Comparison of ENCODE assay signal across 8 mouse cellular contexts in the genomic region with DNA sequence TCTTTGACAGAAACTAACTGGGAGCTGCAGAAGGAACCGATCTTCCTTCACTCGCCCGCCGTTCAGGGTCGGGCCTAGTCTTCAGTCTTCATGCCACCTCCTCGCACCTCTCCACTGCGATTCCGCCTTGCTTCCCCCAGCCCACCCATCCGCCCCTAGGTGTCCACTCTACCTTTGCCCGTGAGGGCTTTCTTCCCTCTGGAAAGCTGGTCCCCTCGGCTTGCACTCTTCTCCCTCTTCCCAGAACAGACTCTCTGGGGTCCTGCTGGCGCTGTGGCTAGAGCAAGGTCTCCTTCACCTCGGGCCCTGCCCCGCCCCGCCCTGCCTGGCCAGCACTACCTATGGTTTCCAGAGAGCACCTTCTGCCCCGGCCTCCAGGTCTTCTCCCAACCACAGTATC.
DNase-seq lines count a peak whose midpoint lies in the region; ATAC-seq lines count a peak whose summit lies in the region.

No protein-coding gene starts in this region.

- H3K4me3 ChIP-seq in heart, embryonic 14.5 days (ENCODE audit: control insufficient read depth in 1 of 2, insufficient read depth in 1 of 2, low read depth in 1 of 2, low read length in 2 of 2) = peak overlapping the region; percentile 69 to 83
- peak overlapping the region; percentile 74 for H3K4me3 ChIP-seq in brown adipose tissue, adult 24 weeks (ENCODE audit: insufficient read depth, low read depth, low read length)
- peak overlapping the region; percentile 87 for H3K4me3 ChIP-seq in hindbrain, embryonic 14.5 days (replicated peaks; ENCODE audit: low read length)
- H3K4me3 ChIP-seq in lung, embryonic 15.5 days = peak overlapping the region; percentile 79

- H3K36me3 ChIP-seq in heart, embryonic 14.5 days (ENCODE audit: control insufficient read depth, insufficient read depth, low read length) = peaks cover 9% of the 10 kb centered on the region; the same call in 1 of the 2 replicates
- H3K36me3 ChIP-seq in hindbrain, embryonic 14.5 days (replicated peaks; ENCODE audit: control insufficient read depth, insufficient read depth) = no peaks in the 10 kb centered on the region; the same call in 1 of the 2 replicates
- H3K36me3 ChIP-seq in lung, embryonic 15.5 days = no peaks in the 10 kb centered on the region

- H3K4me2 ChIP-seq in heart, embryonic 14.5 days (ENCODE audit: low read length) = peak overlapping the region; percentile 73
- H3K4me2 ChIP-seq in hindbrain, embryonic 14.5 days (replicated peaks) = peak overlapping the region; percentile 65
- H3K4me2 ChIP-seq in lung, embryonic 15.5 days = peak overlapping the region; percentile 85

- no peaks in the 10 kb centered on the region for H3K9me3 ChIP-seq in heart, embryonic 14.5 days (ENCODE audit: control insufficient read depth, low read length)
- no peaks in the 10 kb centered on the region for H3K9me3 ChIP-seq in hindbrain, embryonic 14.5 days (ENCODE audit: control insufficient read depth, low read length)
- H3K9me3 ChIP-seq in lung, embryonic 15.5 days = no peaks in the 10 kb centered on the region

- WGBS in heart, embryonic 14.5 days = 1% methylated on average over 16 of the region's 16 CpGs
- WGBS in hindbrain, embryonic 14.5 days = under 1% methylated on average over 16 of the region's 16 CpGs
- WGBS in lung, embryonic 15.5 days = under 1% methylated on average over 16 of the region's 16 CpGs

- H3K27me3 ChIP-seq in heart, embryonic 14.5 days (ENCODE audit: control insufficient read depth, insufficient read depth, low read length) = no peaks in the 10 kb centered on the region
- H3K27me3 ChIP-seq in hindbrain, embryonic 14.5 days (ENCODE audit: control insufficient read depth, insufficient read depth, low read length) = no peaks in the 10 kb centered on the region
- no peaks in the 10 kb centered on the region for H3K27me3 ChIP-seq in lung, embryonic 15.5 days

- no peak for DNase-seq in heart, adult 18-20 months
- no peak for DNase-seq in hindbrain, embryonic 14.5 days (ENCODE audit: low spot score)
- peak; percentile 66 for DNase-seq in testis, postnatal 10 days (ENCODE audit: low spot score)
- DNase-seq in thymus, postnatal 14 days = no peak

- peak overlapping the region; percentile 93 to 94 for H3K27ac ChIP-seq in heart, embryonic 14.5 days (replicated peaks in 1 of 2; ENCODE audit: control insufficient read depth in 1 of 2, insufficient read depth in 1 of 2, low read depth in 2 of 2, low read length in 2 of 2)
- peak overlapping the region; percentile 37 for H3K27ac ChIP-seq in brown adipose tissue, adult 24 weeks (replicated peaks; ENCODE audit: low read depth, low read length)
- peak overlapping the region; percentile 89 for H3K27ac ChIP-seq in hindbrain, embryonic 14.5 days
- H3K27ac ChIP-seq in lung, embryonic 15.5 days = peak overlapping the region; percentile 90

- peak; percentile 27 for ATAC-seq in heart, embryonic 14.5 days (ENCODE audit: insufficient number of reproducible peaks, insufficient read depth, low FRiP score, low read depth)
- peak; percentile 49 for ATAC-seq in hindbrain, embryonic 14.5 days (ENCODE audit: low FRiP score)
- peak; percentile 53; the same call in 1 of the 2 replicates for ATAC-seq in lung, embryonic 15.5 days (ENCODE audit: borderline replicate concordance, extremely low read depth, low FRiP score, low TSS enrichment)
- no peak for ATAC-seq in erythroid progenitor cell, adult 5-6 weeks (replicated peaks; ENCODE audit: low FRiP score, poor library complexity, severe bottlenecking)

- H3K9ac ChIP-seq in heart, embryonic 14.5 days (ENCODE audit: low read length) = peak overlapping the region; percentile 92
- H3K9ac ChIP-seq in hindbrain, embryonic 14.5 days = peak overlapping the region; percentile 91
- H3K9ac ChIP-seq in lung, embryonic 15.5 days = peak overlapping the region; percentile 58

- H3K4me1 ChIP-seq in heart, embryonic 14.5 days (ENCODE audit: control insufficient read depth in 2 of 2, insufficient read depth in 2 of 2, low read length in 2 of 2) = peaks cover 4 to 31% of the 10 kb centered on the region in 2 experiments
- no peaks in the 10 kb centered on the region for H3K4me1 ChIP-seq in brown adipose tissue, adult 24 weeks (ENCODE audit: control insufficient read depth, insufficient read depth, insufficient read length, low read length)
- H3K4me1 ChIP-seq in hindbrain, embryonic 14.5 days (replicated peaks; ENCODE audit: control insufficient read depth, insufficient read depth, low read length) = peaks cover 28% of the 10 kb centered on the region
- H3K4me1 ChIP-seq in lung, embryonic 15.5 days = peaks cover 28% of the 10 kb centered on the region

Comparison
In these comparisons a context has a peak if more than half of its experiments do, and no peak if none do; other contexts are left out.
1. H3K27ac ChIP-seq: peak in every context shown above with its lines; median percentile 94 in heart, embryonic 14.5 days; 90 in lung, embryonic 15.5 days; 89 in hindbrain, embryonic 14.5 days; 37 in brown adipose tissue, adult 24 weeks.